Mouse (Mus musculus): ENCODE results near the gene Arhgef33.

GRCm38 (mm10) chr17:80288012-80288411, 19.2 kb upstream of the Arhgef33 start:
- TF ChIP-seq CTCF (IDR thresholded peaks at IDR 0.05; ENCODE audit: insufficient read depth, low read length) (no peak), POLR2A (IDR thresholded peaks at IDR 0.05; ENCODE audit: borderline replicate concordance, extremely low read depth, low read depth, low read length) (no peak)
